Mouse (Mus musculus) heart, embryonic 10.5 days (tissue): Measurements from ENCODE around the gene Cd200. TPM values are rescaled to one million over a fixed set of nuclear protein-coding genes. Genes with fewer than 3 reads are reported as not detected.
"Not testable (repeated sequence)": the region's sequence is repeated elsewhere in the genome, so short reads cannot be mapped to it uniquely, and the experiment has no call there.

Source experiments
- DNase-seq: peaks from one replicate; pipeline ENCODE4 v3.0.0-alpha.2; 2017; ENCODE audit warnings: low spot score
- H3K27ac ChIP-seq: fragments of 300-500 bp; sonication (generic); 2 replicates; pipeline ENCODE4 v1.5.1; 2016; ENCODE audit warnings: mild to moderate bottlenecking
- H3K27me3 ChIP-seq: fragments of 300-500 bp; sonication (generic); 2 replicates; pipeline ENCODE4 v1.6.1; 2016; ENCODE audit warnings: mild to moderate bottlenecking; ENCODE audit not compliant: poor library complexity, insufficient read depth, severe bottlenecking
- H3K36me3 ChIP-seq: fragments of 300-500 bp; sonication (generic); 2 replicates; pipeline ENCODE4 v1.6.1; 2016; ENCODE audit warnings: mild to moderate bottlenecking, moderate library complexity
- H3K4me1 ChIP-seq: fragments of 300-500 bp; sonication (generic); 2 replicates; pipeline ENCODE4 v1.6.1; 2016; ENCODE audit warnings: mild to moderate bottlenecking
- H3K4me3 ChIP-seq: fragments of 300-500 bp; sonication (generic); 2 replicates; pipeline ENCODE4 v1.5.1; 2016; ENCODE audit warnings: mild to moderate bottlenecking, moderate library complexity
- H3K9me3 ChIP-seq: fragments of 300-500 bp; sonication (generic); 2 replicates; pipeline ENCODE4 v1.6.1; 2016; ENCODE audit warnings: mild to moderate bottlenecking, moderate library complexity
- WGBS: fragments of 180-500 bp; shearing (Covaris S2); methylation state at CpG from one replicate; pipeline ENCODE4 v1.1.7; 2016; 5-methylcytosine and 5-hydroxymethylcytosine counted together
- polyA plus RNA-seq: library from polyadenylated mRNA; unstranded; fragments of >200 nt; fragmentation: Nextera tagmentation; extraction: Ambion mirVana; gene quantifications from 2 replicates; pipeline ENCODE4 v1.2.1, GENCODE M21; 2016

The Cd200 gene
- polyA plus RNA-seq, result 4.2 and 6.1 TPM in 2 replicates

GRCm38 (mm10) chr16:45408425-45409063, at the start of gene Cd200:
Gene Cd200, minus strand, starts transcription at chr16:45409053.
- Histone ChIP-seq H3K9me3 (no peaks in the 10 kb centered on the region), H3K27me3 (no peaks in the 10 kb centered on the region), H3K27ac (peak within 1 kb of the TSS; percentile 67), H3K4me1 (no peaks in the 10 kb centered on the region; the same call in 1 of the 2 replicates), H3K4me3 (peak within 1 kb of the TSS; percentile 70), H3K36me3 (no peaks in the 10 kb centered on the region)
- no peak for DNase-seq
- WGBS, result under 1% methylated on average over 28 of the region's 28 CpGs

- Histone ChIP-seq H3K27me3 (no peaks in the 10 kb centered on the region), H3K4me3 (no peak overlapping the region), H3K36me3 (no peaks in the 10 kb centered on the region), H3K9me3 (no peaks in the 10 kb centered on the region), H3K4me1 (no peaks in the 10 kb centered on the region), H3K27ac (no peak overlapping the region)
- no peak for DNase-seq
Observed at GRCm38 (mm10) chr16:45454762-45455161, 45.9 kb upstream of the Cd200 start.

- H3K36me3 ChIP-seq, result no peaks in the 10 kb centered on the region
- H3K4me3 ChIP-seq, result no peak overlapping the region
- peak; percentile 73 for DNase-seq
- H3K27ac ChIP-seq, result no peak overlapping the region
- no peaks in the 10 kb centered on the region for H3K9me3 ChIP-seq
- WGBS, result 76% methylated on average over 1 of the region's 1 CpGs
- H3K4me1 ChIP-seq, result no peaks in the 10 kb centered on the region
- no peaks in the 10 kb centered on the region for H3K27me3 ChIP-seq
Observed at GRCm38 (mm10) chr16:45437230-45437739, 28.4 kb upstream of the Cd200 start.

- no peak for DNase-seq
- H3K27ac ChIP-seq, result no peak overlapping the region
- no peaks in the 10 kb centered on the region for H3K9me3 ChIP-seq
- H3K4me1 ChIP-seq, result no peaks in the 10 kb centered on the region
- no peak overlapping the region for H3K4me3 ChIP-seq
- no peaks in the 10 kb centered on the region for H3K27me3 ChIP-seq
- no peaks in the 10 kb centered on the region for H3K36me3 ChIP-seq
Observed at GRCm38 (mm10) chr16:45435591-45435990, 26.7 kb upstream of the Cd200 start.

- Histone ChIP-seq H3K4me1 (no peaks in the 10 kb centered on the region), H3K36me3 (no peaks in the 10 kb centered on the region), H3K27me3 (no peaks in the 10 kb centered on the region), H3K27ac (no peak overlapping the region), H3K4me3 (no peak overlapping the region), H3K9me3 (no peaks in the 10 kb centered on the region)
- 81% methylated on average over 9 of the region's 9 CpGs for WGBS
- DNase-seq, result no peak
Observed at GRCm38 (mm10) chr16:45427651-45428050, 18.8 kb upstream of the Cd200 start.

DNA sequence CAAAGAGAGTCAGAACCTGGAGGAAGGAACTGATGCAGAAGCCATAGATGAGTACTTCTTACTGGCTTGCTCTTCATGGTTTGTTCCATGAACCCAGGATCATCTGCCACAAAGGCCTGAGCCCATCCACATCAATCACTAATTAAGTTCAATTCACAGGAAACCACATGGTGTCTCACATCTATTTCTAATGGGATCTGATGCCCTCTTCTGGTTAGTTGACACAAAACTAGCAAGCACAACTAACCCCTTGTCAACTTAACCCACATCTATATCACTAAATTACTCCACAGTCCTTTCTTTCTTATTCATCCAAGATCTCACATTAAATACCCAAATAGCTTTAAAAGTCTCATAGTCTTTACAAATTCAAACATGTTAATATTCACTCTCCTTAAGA, 4.6 kb upstream of the Cd200 start:
- Histone ChIP-seq H3K27ac (no peak overlapping the region), H3K27me3 (no peaks in the 10 kb centered on the region)

DNA sequence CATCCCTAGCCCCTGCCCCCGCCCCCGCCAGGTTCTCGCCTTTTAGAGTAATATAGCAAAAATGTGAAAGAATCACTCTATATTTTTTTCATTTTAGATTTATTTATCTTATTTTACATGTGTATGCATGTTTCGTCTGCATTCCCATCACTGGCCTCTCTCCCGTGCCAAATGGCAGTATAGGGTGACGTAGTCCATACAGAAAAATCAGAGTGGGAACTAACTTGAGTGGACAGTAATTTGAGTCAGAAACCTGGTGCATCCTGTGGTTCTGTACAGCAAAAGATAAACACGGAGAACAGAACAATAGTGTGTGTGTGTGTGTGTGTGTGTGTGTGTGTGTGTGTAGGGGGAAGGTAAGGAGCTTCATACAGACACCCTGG, 202 bp upstream of the Cd200 start:
- DNase-seq, H3K27ac ChIP-seq, H3K4me1 ChIP-seq, H3K9me3 ChIP-seq, H3K27me3 ChIP-seq, H3K36me3 ChIP-seq: not testable (repeated sequence)
- WGBS, result 41% methylated on average over 7 of the region's 7 CpGs
- peak overlapping the region; percentile 70 for H3K4me3 ChIP-seq

More for the DNA sequence above, 4.6 kb upstream of the Cd200 start:
- Histone ChIP-seq H3K36me3 (no peaks in the 10 kb centered on the region), H3K4me3 (no peak overlapping the region), H3K4me1 (no peaks in the 10 kb centered on the region; the same call in 1 of the 2 replicates), H3K9me3 (no peaks in the 10 kb centered on the region)
- DNase-seq, result no peak

DNA sequence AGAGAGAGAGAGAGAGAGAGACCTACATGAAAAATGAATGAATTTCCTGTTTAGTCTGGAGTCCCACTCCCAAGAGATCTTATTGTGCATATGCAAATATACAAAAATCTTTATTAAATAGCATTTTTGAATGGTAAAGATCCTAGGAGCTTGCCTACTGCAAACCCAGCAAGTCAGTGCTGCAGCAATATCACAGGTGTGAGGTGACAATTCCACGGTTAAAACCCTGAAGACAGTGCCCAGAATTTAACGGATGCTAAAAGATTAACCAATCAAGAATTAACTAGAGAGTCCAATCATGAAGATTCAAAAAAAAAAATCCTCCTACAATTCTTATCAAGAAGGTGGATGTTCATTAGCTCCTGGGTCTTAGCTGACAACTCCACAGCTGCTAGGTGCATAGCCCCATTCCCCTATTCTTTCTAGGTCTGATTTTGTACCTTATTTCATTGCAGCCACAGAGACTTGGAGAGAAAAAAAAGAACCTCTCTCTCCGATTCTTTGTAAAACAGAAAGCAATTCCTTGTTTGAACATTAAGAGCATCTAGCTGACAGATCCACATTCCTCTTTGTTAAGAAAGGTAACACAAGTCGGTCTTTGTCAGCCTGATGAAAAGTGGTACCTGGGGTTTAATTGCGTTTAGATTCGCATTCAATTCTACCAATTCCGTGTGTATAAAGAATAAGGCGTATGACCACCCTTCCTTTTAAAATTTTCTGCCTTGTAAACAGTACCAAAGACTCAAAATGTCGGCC, 1.0 kb downstream of the Cd200 start:
- 45% methylated on average over 9 of the region's 9 CpGs for WGBS
- H3K9me3 ChIP-seq, result no peaks in the 10 kb centered on the region
- no peaks in the 10 kb centered on the region; the same call in 1 of the 2 replicates for H3K4me1 ChIP-seq
- DNase-seq, result no peak
- peak overlapping the region; percentile 70 for H3K4me3 ChIP-seq
- 0 out of 2 replicates have a peak overlapping the region, but pooled peaks have one; percentile 67 for H3K27ac ChIP-seq
- no peaks in the 10 kb centered on the region for H3K36me3 ChIP-seq
- no peaks in the 10 kb centered on the region for H3K27me3 ChIP-seq

DNA sequence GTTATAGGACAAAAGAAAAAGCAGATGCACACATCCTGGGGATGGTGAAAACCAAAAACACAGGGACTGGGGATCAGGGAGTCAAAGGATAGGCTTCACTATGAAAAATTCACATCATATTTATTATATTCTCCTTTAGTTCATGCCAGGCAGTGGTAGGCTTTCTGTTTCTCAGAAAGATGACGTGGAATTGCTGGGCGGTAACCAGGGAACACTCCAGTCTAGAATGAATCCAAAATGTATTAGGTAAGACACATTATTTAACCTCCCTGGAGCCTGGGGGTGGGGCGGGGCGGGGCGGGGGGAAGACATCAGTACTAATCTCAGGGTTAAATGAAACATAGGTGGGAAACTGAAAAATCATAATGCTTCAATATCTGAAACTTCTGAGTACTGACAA, 1.8 kb downstream of the Cd200 start:
- no peaks in the 10 kb centered on the region for H3K27me3 ChIP-seq
- DNase-seq, result no peak
- 85% methylated on average over 5 of the region's 5 CpGs for WGBS
- no peak overlapping the region for H3K4me3 ChIP-seq
- H3K4me1 ChIP-seq, result no peaks in the 10 kb centered on the region; the same call in 1 of the 2 replicates
- no peaks in the 10 kb centered on the region for H3K36me3 ChIP-seq
- no peak overlapping the region for H3K27ac ChIP-seq
- no peaks in the 10 kb centered on the region for H3K9me3 ChIP-seq

GRCm38 (mm10) chr16:45402951-45403350, 5.9 kb downstream of the Cd200 start:
- H3K4me1 ChIP-seq, result peaks cover 4% of the 10 kb centered on the region; the same call in 1 of the 2 replicates
- H3K27ac ChIP-seq, result no peak overlapping the region
- 64% methylated on average over 2 of the region's 2 CpGs for WGBS
- H3K4me3 ChIP-seq, result no peak overlapping the region
- DNase-seq, result no peak
- no peaks in the 10 kb centered on the region for H3K36me3 ChIP-seq
- H3K27me3 ChIP-seq, result no peaks in the 10 kb centered on the region
- no peaks in the 10 kb centered on the region for H3K9me3 ChIP-seq

GRCm38 (mm10) chr16:45402036-45402435, 6.8 kb downstream of the Cd200 start:
- no peaks in the 10 kb centered on the region for H3K9me3 ChIP-seq
- 97% methylated on average over 1 of the region's 1 CpGs for WGBS
- no peak overlapping the region for H3K27ac ChIP-seq
- no peaks in the 10 kb centered on the region for H3K36me3 ChIP-seq
- H3K27me3 ChIP-seq, result no peaks in the 10 kb centered on the region
- no peak overlapping the region for H3K4me3 ChIP-seq
- no peak for DNase-seq
- H3K4me1 ChIP-seq, result peaks cover 4% of the 10 kb centered on the region; the same call in 1 of the 2 replicates

- no peaks in the 10 kb centered on the region for H3K27me3 ChIP-seq
- H3K27ac ChIP-seq, result no peak overlapping the region
- peaks cover 4% of the 10 kb centered on the region; the same call in 1 of the 2 replicates for H3K4me1 ChIP-seq
- H3K4me3 ChIP-seq, result no peak overlapping the region
- no peak for DNase-seq
- H3K36me3 ChIP-seq, result no peaks in the 10 kb centered on the region
- H3K9me3 ChIP-seq, result no peaks in the 10 kb centered on the region
- WGBS, result 48% methylated on average over 9 of the region's 9 CpGs
Observed at GRCm38 (mm10) chr16:45399947-45400555, 8.8 kb downstream of the Cd200 start.

- WGBS, result 75% methylated on average over 3 of the region's 3 CpGs
Observed at GRCm38 (mm10) chr16:45399411-45399810, 9.4 kb downstream of the Cd200 start.

More at GRCm38 (mm10) chr16:45399411-45399810, 9.4 kb downstream of the Cd200 start:
- H3K36me3 ChIP-seq, result no peaks in the 10 kb centered on the region
- H3K27ac ChIP-seq, result no peak overlapping the region
- H3K4me1 ChIP-seq, result peaks cover 4% of the 10 kb centered on the region; the same call in 1 of the 2 replicates
- no peaks in the 10 kb centered on the region for H3K9me3 ChIP-seq
- no peaks in the 10 kb centered on the region for H3K27me3 ChIP-seq
- DNase-seq, result no peak
- no peak overlapping the region for H3K4me3 ChIP-seq
